Mouse (Mus musculus) hindbrain, embryonic 10.5 days (tissue): Measurements from ENCODE around the gene Vmn1r184. TPM values are rescaled to one million over a fixed set of nuclear protein-coding genes. Genes with fewer than 3 reads are reported as not detected.
"Not testable (repeated sequence)": the region's sequence is repeated elsewhere in the genome, so short reads cannot be mapped to it uniquely, and the experiment has no call there.

Experiments
- DNase-seq: peaks from one replicate; pipeline ENCODE4 v3.0.0-alpha.2; 2017; ENCODE audit warnings: low spot score
- H3K27ac ChIP-seq: fragments of 300-500 bp; sonication (generic); 2 replicates; pipeline ENCODE4 v1.5.1; 2016; ENCODE audit warnings: mild to moderate bottlenecking, moderate library complexity
- H3K27me3 ChIP-seq: fragments of 300-500 bp; sonication (generic); 2 replicates; pipeline ENCODE4 v1.6.1; 2016; ENCODE audit warnings: mild to moderate bottlenecking; ENCODE audit not compliant: poor library complexity, insufficient read depth, severe bottlenecking
- H3K36me3 ChIP-seq: fragments of 300-500 bp; sonication (generic); 2 replicates; pipeline ENCODE4 v1.6.1; 2016; ENCODE audit warnings: mild to moderate bottlenecking, moderate library complexity
- H3K4me1 ChIP-seq: fragments of 300-500 bp; sonication (generic); replicated peaks from 2 replicates; pipeline ENCODE4 v1.6.1; 2016; ENCODE audit warnings: mild to moderate bottlenecking
- H3K4me3 ChIP-seq: fragments of 300-500 bp; sonication (generic); 2 replicates; pipeline ENCODE4 v1.5.1; 2016; ENCODE audit warnings: mild to moderate bottlenecking, moderate library complexity
- H3K9me3 ChIP-seq: fragments of 300-500 bp; sonication (generic); 2 replicates; pipeline ENCODE4 v1.6.1; 2016; ENCODE audit warnings: mild to moderate bottlenecking, moderate library complexity
- WGBS: fragments of 180-500 bp; shearing (Covaris S2); methylation state at CpG from one replicate; pipeline ENCODE4 v1.1.7; 2016; 5-methylcytosine and 5-hydroxymethylcytosine counted together
- polyA plus RNA-seq: library from polyadenylated mRNA; unstranded; fragments of >200 nt; fragmentation: Nextera tagmentation; extraction: Ambion mirVana; gene quantifications from 2 replicates; pipeline ENCODE4 v1.2.1, GENCODE M21; 2016

The Vmn1r184 gene
- not detected in 2 replicates for polyA plus RNA-seq

DNA sequence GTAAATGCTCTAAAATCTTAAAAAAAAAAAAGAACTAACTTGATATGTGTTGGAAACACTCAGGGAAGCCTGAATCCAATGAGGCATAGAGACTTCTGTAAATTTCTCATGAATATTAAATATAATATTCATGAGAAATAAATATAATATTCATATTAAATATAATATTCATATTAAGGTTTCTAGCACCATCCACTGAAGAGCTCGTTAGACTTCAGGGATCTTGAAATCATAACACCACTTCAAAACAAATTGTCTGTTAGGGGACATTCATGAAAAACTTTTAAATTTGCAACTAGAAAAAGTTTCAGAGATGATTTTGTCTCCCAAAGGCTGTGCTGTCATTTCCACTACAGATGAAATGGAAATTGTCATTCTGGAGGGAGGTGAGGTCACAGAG lies at the start of gene Vmn1r184:
Gene Vmn1r184 (plus strand): TSS at position 301 of the 400 bp plus-strand sequence.
- 88% methylated on average over 1 of the region's 1 CpGs for WGBS
- H3K4me3 ChIP-seq, H3K36me3 ChIP-seq, H3K27me3 ChIP-seq, H3K4me1 ChIP-seq, H3K9me3 ChIP-seq, H3K27ac ChIP-seq, DNase-seq: not testable (repeated sequence)

DNA sequence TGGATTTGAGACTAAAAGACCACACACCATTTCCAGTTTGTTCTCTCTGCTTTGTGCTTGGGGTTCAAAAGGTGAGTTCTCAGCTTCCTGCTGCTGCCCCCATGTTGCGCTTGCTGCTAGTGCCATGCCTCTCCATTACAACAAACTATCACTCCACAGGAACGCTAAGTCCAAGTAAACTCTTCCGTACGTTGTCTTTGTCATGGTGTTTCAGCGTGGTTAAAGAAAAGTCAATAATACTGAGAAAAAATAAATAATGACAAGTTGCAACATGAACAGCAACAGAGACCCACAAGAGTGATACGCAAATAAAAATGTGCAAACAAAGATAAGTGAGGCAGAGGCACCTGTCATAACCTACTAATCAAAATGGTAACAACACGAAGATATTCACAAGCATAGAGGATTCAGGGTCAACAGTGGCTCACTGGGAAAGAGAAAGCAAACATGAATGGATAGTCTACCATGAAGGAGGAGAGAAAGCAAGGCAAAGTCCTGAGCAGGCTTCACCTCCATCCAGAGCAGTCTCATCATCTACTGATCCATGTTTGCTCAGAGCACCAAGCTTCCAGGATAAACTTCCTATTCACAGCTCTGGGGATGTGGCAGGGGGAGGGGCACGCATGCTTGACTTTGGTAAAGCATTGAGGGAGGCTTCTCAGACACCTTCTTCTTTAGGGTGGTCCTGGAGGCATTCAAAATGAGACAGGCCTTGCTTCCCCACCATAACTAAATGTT lies 43.5 kb downstream of the Vmn1r184 start:
- WGBS: 84% methylated on average over 8 of the region's 8 CpGs
- DNase-seq, H3K36me3 ChIP-seq, H3K27me3 ChIP-seq, H3K4me3 ChIP-seq, H3K27ac ChIP-seq, H3K4me1 ChIP-seq: not testable (repeated sequence)
- H3K9me3 ChIP-seq: peaks cover 21% of the 10 kb centered on the region

DNA sequence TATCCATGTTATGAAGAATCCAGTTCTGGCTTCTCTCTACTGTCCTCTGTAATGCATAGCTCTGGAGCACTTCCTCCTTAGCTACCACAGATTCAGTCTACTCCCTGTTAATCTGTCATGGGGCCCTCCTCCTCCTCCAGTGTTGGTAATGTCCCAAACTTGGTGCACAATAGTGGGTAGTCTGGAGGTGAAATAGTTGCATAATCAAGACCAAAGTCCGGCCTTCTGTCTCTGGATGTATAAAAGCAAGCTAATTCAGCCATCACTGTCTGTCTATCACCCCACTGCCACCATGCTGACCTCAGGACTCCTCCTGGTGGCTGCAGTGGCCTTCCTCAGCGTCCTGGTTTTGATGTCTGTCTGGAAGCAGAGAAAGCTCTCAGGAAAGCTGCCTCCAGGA lies 46.8 kb downstream of the Vmn1r184 start, which contains the start of gene Cyp2a4:
Gene Cyp2a4 (plus strand): TSS at position 244 of the 400 bp plus-strand sequence.
- H3K27ac ChIP-seq, H3K4me3 ChIP-seq, H3K4me1 ChIP-seq, H3K27me3 ChIP-seq, DNase-seq, H3K36me3 ChIP-seq: not testable (repeated sequence)
- 60% methylated on average over 2 of the region's 2 CpGs for WGBS
- H3K9me3 ChIP-seq: peaks cover 28% of the 10 kb centered on the region

DNA sequence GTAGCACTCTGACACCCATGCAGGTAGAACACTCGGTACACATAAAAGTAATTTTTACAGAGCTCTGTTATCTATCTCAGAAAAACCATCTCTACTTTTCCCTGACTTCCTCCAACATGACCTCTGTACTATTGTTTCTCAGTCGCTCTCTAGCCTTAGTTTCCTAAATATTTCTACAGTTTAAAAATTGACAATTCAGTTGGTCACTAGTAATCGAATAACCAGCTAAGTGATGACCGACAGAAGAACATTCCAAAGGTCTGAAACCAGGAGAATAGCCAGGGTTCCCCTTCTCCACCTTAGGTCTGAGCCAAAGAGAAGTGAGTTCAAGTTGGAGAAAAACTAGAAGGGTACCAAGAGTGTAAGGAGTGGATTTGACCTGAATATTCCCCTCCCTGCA lies 51.7 kb downstream of the Vmn1r184 start:
- not testable (repeated sequence) for DNase-seq, H3K36me3 ChIP-seq, H3K4me3 ChIP-seq, H3K27me3 ChIP-seq, H3K4me1 ChIP-seq, H3K27ac ChIP-seq
- WGBS: 83% methylated on average over 4 of the region's 4 CpGs
- peaks cover 31% of the 10 kb centered on the region for H3K9me3 ChIP-seq

DNA sequence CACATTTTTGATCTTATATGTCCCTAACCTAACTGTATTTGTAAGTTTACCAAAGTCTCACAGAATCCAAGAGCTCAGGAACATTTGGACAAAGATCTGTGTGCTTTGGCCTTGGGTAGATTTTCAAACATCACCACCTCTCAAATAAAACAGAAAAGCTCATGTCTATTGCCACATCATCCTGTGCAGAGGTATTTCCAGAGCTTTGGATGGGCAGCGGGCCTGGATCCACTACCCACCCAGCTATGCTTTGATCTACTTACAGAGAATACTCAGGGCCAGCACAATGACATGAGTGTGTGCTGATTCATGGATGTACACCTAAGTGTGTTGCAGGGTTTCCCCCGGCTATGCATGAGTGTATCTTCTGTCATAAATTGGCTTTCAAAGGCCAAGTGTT lies 55.1 kb downstream of the Vmn1r184 start:
- H3K36me3 ChIP-seq, H3K4me1 ChIP-seq, H3K4me3 ChIP-seq, H3K27ac ChIP-seq, DNase-seq, H3K27me3 ChIP-seq: not testable (repeated sequence)
- WGBS: 90% methylated on average over 2 of the region's 2 CpGs
- peaks cover 28% of the 10 kb centered on the region; the same call in 1 of the 2 replicates for H3K9me3 ChIP-seq

DNA sequence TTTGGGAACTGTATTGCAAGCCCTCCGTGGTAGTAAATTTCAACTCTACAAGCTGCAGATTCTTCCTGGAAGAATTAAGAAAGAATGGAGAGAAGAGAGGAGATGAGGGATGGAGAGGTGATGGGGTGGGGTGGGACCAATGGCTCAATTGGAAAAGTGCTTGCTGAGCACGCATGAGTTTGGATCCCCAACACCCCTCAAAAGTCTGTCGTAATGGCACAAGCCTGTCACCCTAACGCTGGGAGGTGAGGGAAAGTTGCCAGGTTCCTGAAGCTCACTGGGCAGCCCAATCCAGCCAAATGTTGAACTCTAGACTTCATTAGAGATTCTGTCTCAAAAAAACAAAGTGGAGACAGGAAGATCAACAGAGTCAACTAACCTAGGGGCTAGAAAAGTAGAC lies 55.7 kb downstream of the Vmn1r184 start:
- WGBS: 76% methylated on average over 4 of the region's 4 CpGs
- not testable (repeated sequence) for DNase-seq, H3K4me3 ChIP-seq, H3K27me3 ChIP-seq, H3K27ac ChIP-seq, H3K4me1 ChIP-seq, H3K36me3 ChIP-seq
- H3K9me3 ChIP-seq: peaks cover 27% of the 10 kb centered on the region; the same call in 1 of the 2 replicates

Other genes starting within 250 kb of the Vmn1r184 start
- gene Cyp2b13, start 198.8 kb upstream of the Vmn1r184 start, polyA plus RNA-seq: not detected in 2 replicates
- gene Cyp2b9, start 86.9 kb upstream of the Vmn1r184 start, polyA plus RNA-seq: not detected in 2 replicates
- not detected in 2 replicates for gene Cyp2a4, start 46.8 kb downstream of the Vmn1r184 start, polyA plus RNA-seq
- not detected in 2 replicates for gene Nlrp9c, start 143.4 kb downstream of the Vmn1r184 start, polyA plus RNA-seq
- gene Nlrp4a, start 174.8 kb downstream of the Vmn1r184 start, polyA plus RNA-seq: not detected in 2 replicates